Mouse (Mus musculus) brain, embryonic 14.5 days (tissue): ENCODE measurements around the gene Ash1l.

Experiments
- CTCF ChIP-seq: fragments of 200-500 bp; IDR thresholded peaks from 2 replicates; pipeline ENCODE4 v1.5.1; 2012; ENCODE audit warnings: inconsistent platforms, mild to moderate bottlenecking, moderate library complexity, borderline replicate concordance; ENCODE audit not compliant: insufficient read depth, insufficient read length; ENCODE audit errors: extremely low read depth
- POLR2A ChIP-seq: fragments of 200-500 bp; IDR thresholded peaks from 2 replicates; pipeline ENCODE4 v1.6.1; 2012; ENCODE audit warnings: mild to moderate bottlenecking, inconsistent platforms, borderline replicate concordance; ENCODE audit not compliant: poor library complexity, insufficient read depth, insufficient read length, severe bottlenecking; ENCODE audit errors: extremely low read depth

DNA sequence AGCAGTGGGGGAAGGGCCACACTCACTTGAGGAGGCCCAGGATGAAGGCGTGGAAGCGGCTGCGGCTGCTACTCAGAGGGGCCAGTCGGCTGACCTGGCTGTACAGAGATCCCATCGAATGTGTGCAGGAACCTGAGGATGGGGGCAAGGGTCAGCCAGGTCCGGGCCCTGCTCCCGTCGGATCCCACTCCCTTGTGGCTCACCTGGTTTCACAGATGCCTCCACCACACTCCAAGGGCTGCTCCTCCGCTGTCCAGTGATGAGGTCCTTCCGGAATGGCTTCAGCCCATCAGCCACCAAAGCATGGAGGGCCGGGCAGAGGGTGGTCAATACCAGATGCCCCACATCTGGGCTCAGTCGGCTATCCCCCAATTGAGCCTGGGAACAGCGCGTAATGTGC, 138.6 kb downstream of the Ash1l start:
- no peak for TF ChIP-seq CTCF
- TF ChIP-seq POLR2A, result no peak
